Mouse (Mus musculus) stomach, postnatal 0 days (tissue): ENCODE data around the gene Tnfaip8l1. TPM values are rescaled to one million over a fixed set of nuclear protein-coding genes. Genes with fewer than 3 reads are reported as not detected.
A peak's percentile ranks its signal among the peaks of the same experiment; 100 is the strongest.

ENCODE experiments used
- ATAC-seq: fragments of 200-750 bp; cut with Nextera tagmentation; 2 replicates; pipeline ENCODE4 v1.8.0; 2017; ENCODE audit not compliant: low FRiP score, low TSS enrichment
- DNase-seq: peaks from one replicate; pipeline ENCODE4 v3.0.0-alpha.2; 2016; ENCODE audit warnings: low spot score
- H3K27ac ChIP-seq: fragments of 300-500 bp; sonication (generic); replicated peaks from 2 replicates; pipeline ENCODE4 v1.5.1; 2014; ENCODE audit warnings: mild to moderate bottlenecking, control low read depth
- H3K27me3 ChIP-seq: fragments of 300-500 bp; sonication (generic); 2 replicates; pipeline ENCODE4 v1.6.1; 2014; ENCODE audit warnings: low read length; ENCODE audit not compliant: control insufficient read depth, insufficient read depth
- H3K36me3 ChIP-seq: fragments of 300-500 bp; sonication (generic); 2 replicates; pipeline ENCODE4 v1.6.1; 2014; ENCODE audit warnings: low read length, mixed read lengths; ENCODE audit not compliant: control insufficient read depth, insufficient read depth
- H3K4me1 ChIP-seq: fragments of 300-500 bp; sonication (generic); replicated peaks from 2 replicates; pipeline ENCODE4 v1.6.1; 2014; ENCODE audit warnings: antibody characterized with exemption; ENCODE audit not compliant: control insufficient read depth, insufficient read depth
- H3K4me2 ChIP-seq: fragments of 300-500 bp; sonication (generic); replicated peaks from 2 replicates; pipeline ENCODE4 v1.6.1; 2014; ENCODE audit warnings: low read depth, mild to moderate bottlenecking, control low read depth, moderate library complexity
- H3K4me3 ChIP-seq: fragments of 300-500 bp; sonication (generic); 2 replicates; pipeline ENCODE4 v1.5.1; 2014; ENCODE audit warnings: low read depth, low read length, control low read depth
- H3K9ac ChIP-seq: fragments of 300-500 bp; sonication (generic); 2 replicates; pipeline ENCODE4 v1.6.1; 2014; ENCODE audit warnings: mild to moderate bottlenecking, low read length, control low read depth, mixed read lengths
- H3K9me3 ChIP-seq: fragments of 300-500 bp; sonication (generic); 2 replicates; pipeline ENCODE4 v1.6.1; 2016; ENCODE audit warnings: low read length; ENCODE audit not compliant: control insufficient read depth
- CTCF ChIP-seq: IDR thresholded peaks from 2 replicates; pipeline ENCODE4 v1.5.1; 2016; ENCODE audit warnings: antibody characterized with exemption, low read depth, mild to moderate bottlenecking, moderate library complexity
- EP300 ChIP-seq: optimal IDR thresholded peaks from 2 replicates; pipeline ENCODE3; 2016; ENCODE audit warnings: antibody characterized with exemption
- WGBS: fragments of 180-500 bp; shearing (Covaris S2); extraction: QIAGEN DNeasy Blood & Tissue Kit; methylation state at CpG from one replicate; pipeline ENCODE4 v1.1.7; 2014; 5-methylcytosine and 5-hydroxymethylcytosine counted together
- polyA plus RNA-seq: library from polyadenylated mRNA; unstranded; fragments of >200 nt; fragmentation: Nextera tagmentation; extraction: Ambion mirVana; gene quantifications from 2 replicates; pipeline ENCODE4 v1.2.1, GENCODE M21; 2015

Gene Tnfaip8l1
- polyA plus RNA-seq, 1 experiment from 2014 or later: 5.2 TPM

DNA sequence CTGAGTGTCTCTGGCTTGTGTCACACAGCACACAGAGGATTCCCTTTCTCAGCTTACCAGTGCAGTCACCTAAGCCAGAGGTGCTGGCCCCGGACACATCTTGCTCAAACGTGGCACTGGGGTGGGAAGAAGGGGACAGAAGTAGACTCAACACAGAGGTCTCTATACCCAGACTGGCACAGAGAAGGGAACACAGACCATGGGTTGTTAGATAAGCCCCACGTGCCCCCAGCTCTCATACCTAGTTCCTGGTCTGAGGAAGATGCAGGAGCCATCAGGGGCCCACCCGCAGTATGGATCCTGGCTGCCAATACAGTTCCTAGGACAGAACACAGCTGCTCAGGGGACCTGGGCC, 37.0 kb upstream of the Tnfaip8l1 start:
- no peak overlapping the region for H3K27ac ChIP-seq
- no peak for DNase-seq
- no peak overlapping the region for H3K4me2 ChIP-seq
- H3K4me1 ChIP-seq: no peaks in the 10 kb centered on the region
- TF ChIP-seq CTCF: no peak
- TF ChIP-seq EP300: no peak
- no peaks in the 10 kb centered on the region for H3K27me3 ChIP-seq
- no peak overlapping the region for H3K9ac ChIP-seq
- H3K36me3 ChIP-seq: no peaks in the 10 kb centered on the region
- ATAC-seq: 0 out of 2 replicates have a peak, but pooled peaks have one; percentile 1
- 0 out of 2 replicates have a peak, but pooled peaks cover 3% of the 10 kb centered on the region for H3K9me3 ChIP-seq
- 92% methylated on average over 4 of the region's 4 CpGs for WGBS
- no peak overlapping the region for H3K4me3 ChIP-seq

DNA sequence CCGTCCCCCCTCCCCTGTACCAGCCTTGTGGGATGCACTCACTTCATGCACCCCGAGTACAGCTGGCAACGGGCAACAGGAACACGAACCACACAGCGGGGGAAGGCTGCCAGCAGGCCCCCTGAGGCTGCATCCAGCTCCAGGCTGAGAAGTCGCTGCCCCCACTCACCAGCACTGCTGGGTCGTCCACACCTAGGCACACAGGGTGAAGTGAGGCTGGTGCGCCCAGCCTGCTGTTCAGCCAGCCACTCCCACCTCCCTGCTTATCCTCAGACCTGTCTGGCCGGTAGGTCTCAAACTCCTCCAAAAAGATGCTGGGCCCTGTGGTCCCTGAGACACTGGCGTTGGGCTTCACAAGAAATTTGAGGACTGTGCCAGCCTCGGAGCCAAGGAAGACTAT, 36.1 kb upstream of the Tnfaip8l1 start:
- Histone ChIP-seq H3K9ac (no peak overlapping the region), H3K27ac (no peak overlapping the region), H3K4me3 (no peak overlapping the region), H3K27me3 (no peaks in the 10 kb centered on the region), H3K4me2 (no peak overlapping the region), H3K36me3 (no peaks in the 10 kb centered on the region), H3K4me1 (no peaks in the 10 kb centered on the region), H3K9me3 (0 out of 2 replicates have a peak, but pooled peaks cover 3% of the 10 kb centered on the region)
- 63% methylated on average over 11 of the region's 11 CpGs for WGBS
- DNase-seq: no peak
- TF ChIP-seq EP300: no peak
- no peak for TF ChIP-seq CTCF
- ATAC-seq: no peak

DNA sequence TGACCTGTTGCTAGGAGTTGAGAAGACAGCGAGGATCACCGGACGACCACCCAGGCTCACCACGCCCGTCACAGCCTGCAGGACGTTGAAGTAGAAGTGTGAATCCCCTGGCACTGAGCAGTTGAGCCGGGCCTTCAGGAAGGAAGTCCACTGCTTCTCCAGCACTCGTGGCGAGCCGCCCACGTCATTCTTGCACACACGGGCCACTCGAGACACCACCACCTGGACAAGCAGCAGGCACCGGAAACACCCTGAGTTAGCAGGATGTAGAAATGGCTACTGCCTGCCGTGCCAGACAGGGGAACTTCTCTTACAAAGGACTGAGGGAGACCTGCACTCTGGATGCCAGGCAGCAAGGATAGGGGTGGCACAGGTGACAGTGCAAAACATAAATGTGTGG, 34.0 kb upstream of the Tnfaip8l1 start:
- H3K9ac ChIP-seq: no peak overlapping the region
- no peaks in the 10 kb centered on the region for H3K27me3 ChIP-seq
- H3K4me1 ChIP-seq: no peaks in the 10 kb centered on the region
- H3K27ac ChIP-seq: no peak overlapping the region
- H3K9me3 ChIP-seq: no peaks in the 10 kb centered on the region
- H3K4me3 ChIP-seq: no peak overlapping the region
- no peaks in the 10 kb centered on the region for H3K36me3 ChIP-seq
- ATAC-seq: no peak
- 72% methylated on average over 15 of the region's 15 CpGs for WGBS
- no peak for DNase-seq
- no peak overlapping the region for H3K4me2 ChIP-seq
- TF ChIP-seq EP300 (no peak), CTCF (no peak)

DNA sequence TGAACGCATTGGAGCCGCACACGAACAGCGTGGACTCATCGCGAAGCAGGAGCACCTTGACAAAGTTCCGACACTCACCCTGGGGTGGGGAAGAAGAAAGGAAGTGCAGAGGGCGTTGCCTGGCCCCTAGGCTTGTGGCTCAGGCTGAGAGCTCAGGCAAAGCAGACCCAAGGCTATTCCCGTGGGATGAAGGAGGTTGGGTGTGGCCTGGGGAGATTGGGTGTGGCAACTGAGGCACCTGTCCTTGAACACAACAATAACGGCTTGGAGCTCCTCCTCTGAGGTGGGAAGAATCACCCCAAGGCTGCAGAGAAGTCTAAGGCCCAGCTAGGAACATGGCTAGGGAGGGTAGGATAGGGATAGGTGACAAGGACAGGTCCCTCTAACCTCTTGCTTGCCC, 31.1 kb upstream of the Tnfaip8l1 start:
- peaks cover 4% of the 10 kb centered on the region for H3K4me1 ChIP-seq
- no peak overlapping the region for H3K4me3 ChIP-seq
- no peak overlapping the region for H3K27ac ChIP-seq
- no peaks in the 10 kb centered on the region for H3K9me3 ChIP-seq
- no peak overlapping the region for H3K9ac ChIP-seq
- no peak for TF ChIP-seq EP300
- TF ChIP-seq CTCF: no peak
- ATAC-seq: no peak
- no peaks in the 10 kb centered on the region for H3K27me3 ChIP-seq
- H3K4me2 ChIP-seq: no peak overlapping the region
- no peaks in the 10 kb centered on the region for H3K36me3 ChIP-seq
- no peak for DNase-seq
- WGBS: 89% methylated on average over 10 of the region's 10 CpGs

DNA sequence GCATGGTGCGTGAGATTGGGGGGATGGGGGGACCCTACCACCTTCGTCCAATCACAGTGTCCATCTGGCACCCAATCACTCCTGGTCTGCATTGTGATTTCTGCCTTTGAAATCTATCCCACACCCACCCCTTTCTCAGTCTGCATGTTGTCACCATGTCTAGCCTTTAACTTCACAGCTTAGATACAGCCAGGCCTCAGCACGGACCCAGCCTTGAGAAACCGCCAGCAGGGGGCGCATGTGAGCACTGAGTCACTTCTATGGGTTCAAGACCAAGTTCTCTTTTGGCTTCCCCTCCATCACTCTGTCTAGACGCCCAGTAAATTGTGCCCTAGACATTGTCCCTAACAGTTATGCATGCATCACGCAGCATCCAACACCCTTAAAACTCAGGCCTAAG, 30.5 kb upstream of the Tnfaip8l1 start:
- WGBS: 45% methylated on average over 7 of the region's 7 CpGs
- no peak overlapping the region for H3K27ac ChIP-seq
- no peak overlapping the region for H3K4me3 ChIP-seq
- no peaks in the 10 kb centered on the region for H3K36me3 ChIP-seq
- no peaks in the 10 kb centered on the region for H3K27me3 ChIP-seq
- no peak overlapping the region for H3K9ac ChIP-seq
- H3K9me3 ChIP-seq: no peaks in the 10 kb centered on the region
- peaks cover 4% of the 10 kb centered on the region for H3K4me1 ChIP-seq
- DNase-seq: peak; percentile 67
- H3K4me2 ChIP-seq: no peak overlapping the region
- ATAC-seq: no peak
- peak; percentile 81 for TF ChIP-seq CTCF
- no peak for TF ChIP-seq EP300

DNA sequence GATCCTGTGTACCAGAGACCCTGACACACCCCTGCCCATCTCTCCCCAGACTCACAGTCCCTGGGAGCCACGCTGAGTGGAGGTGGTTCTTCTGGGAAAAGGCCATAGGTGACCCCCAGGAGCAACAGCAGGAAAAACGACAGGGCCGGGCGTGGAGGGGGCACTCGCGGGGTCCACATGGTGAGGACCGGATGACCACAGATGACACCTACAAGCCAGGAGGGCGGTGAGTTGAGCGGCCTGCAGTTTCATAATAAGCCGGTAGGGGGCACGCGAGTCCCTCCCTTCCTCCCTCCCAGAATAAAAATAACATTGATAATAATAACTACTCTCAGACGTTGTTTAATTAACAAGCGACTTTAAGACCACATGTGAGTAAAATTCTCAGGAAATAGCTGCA, 29.6 kb upstream of the Tnfaip8l1 start:
- Histone ChIP-seq H3K4me1 (peaks cover 4% of the 10 kb centered on the region), H3K27ac (no peak overlapping the region), H3K4me3 (no peak overlapping the region), H3K9me3 (no peaks in the 10 kb centered on the region), H3K36me3 (no peaks in the 10 kb centered on the region), H3K27me3 (no peaks in the 10 kb centered on the region), H3K9ac (no peak overlapping the region), H3K4me2 (no peak overlapping the region)
- ATAC-seq (no peak), DNase-seq (peak; percentile 73)
- peak; percentile 90 for TF ChIP-seq CTCF
- TF ChIP-seq EP300: no peak
- WGBS: 5% methylated on average over 14 of the region's 14 CpGs
